Mouse (Mus musculus) Patski (cell line): ENCODE measurements around the gene Ryk. TPM values are rescaled to one million over a fixed set of nuclear protein-coding genes. Genes with fewer than 3 reads are reported as not detected.

Experiments used
- ATAC-seq: fragments of 100-300 bp; one replicate; pipeline ENCODE4 v1.8.0; 2021
- CTCF ChIA-PET: fragments of 350-600 bp; sonication (Branson Sonifier 250); formaldehyde crosslinking; loops from one replicate; lab custom pipeline; 2022; ENCODE audit warnings: inconsistent platforms; lab: Charles Lee
- POLR2A ChIA-PET: fragments of 350-600 bp; sonication (Branson Sonifier 250); formaldehyde crosslinking; loops from one replicate; lab custom pipeline; 2022; ENCODE audit warnings: antibody characterized with exemption, inconsistent platforms; lab: Charles Lee
- DNase-seq: peaks from one replicate; pipeline ENCODE4 v3.0.0-alpha.2; 2011; ENCODE audit warnings: low read depth, low spot score
- H3K27me3 ChIP-seq: fragments of 371-371 bp; one replicate; pipeline ENCODE4 v1.5.1; 2021
- CTCF ChIP-seq: fragments of 100-300 bp; IDR thresholded peaks from one replicate; pipeline ENCODE4 v1.5.1; 2021
- in situ Hi-C: fragments of 300-500 bp; cut with MboI; formaldehyde crosslinking; loops from 3 replicates; pipeline ENCODE4 v1.11.1; 2018; ENCODE audit warnings: low pct_unique_long_range_greater_than_20kb, mixed read lengths
- polyA plus RNA-seq: library from polyadenylated mRNA; unstranded; gene quantifications from one replicate; pipeline ENCODE4 v1.2.3, GENCODE M21; 2021

The Ryk gene
- polyA plus RNA-seq, 1 experiment from 2014 or later, result 141 TPM

- no peak for TF ChIP-seq CTCF
- in situ Hi-C loops, result no loop called here
- POLR2A ChIA-PET, result no interaction called here
- ATAC-seq (peak; percentile 62), DNase-seq (no peak)
- no peaks in the 10 kb centered on the region for H3K27me3 ChIP-seq
- CTCF ChIA-PET, result interaction anchor here (1.0 kb wide), 1 partner anchor 22 kb away, joined by 3 read pairs; no protein-coding TSS in a partner anchor
Measured at GRCm38 (mm10) chr9:102929776-102930175, 95.1 kb downstream of the Ryk start.

GRCm38 (mm10) chr9:102933925-102934721 is 99.4 kb downstream of the Ryk start:
- DNase-seq (no peak), ATAC-seq (no peak)
- no peaks in the 10 kb centered on the region for H3K27me3 ChIP-seq
- in situ Hi-C loops, result no loop called here
- CTCF ChIA-PET, result no interaction called here
- POLR2A ChIA-PET, result interaction anchor here (0.6 kb wide), 1 partner anchor 89 kb away, joined by 5 read pairs; no protein-coding TSS in a partner anchor
- TF ChIP-seq CTCF, result no peak

GRCm38 (mm10) chr9:102942221-102942620 is 107.5 kb downstream of the Ryk start:
- no peaks in the 10 kb centered on the region for H3K27me3 ChIP-seq
- TF ChIP-seq CTCF, result no peak
- ChIA-PET POLR2A (no interaction called here), CTCF (no interaction called here)
- DNase-seq (no peak), ATAC-seq (no peak)
- in situ Hi-C loops, result no loop called here

GRCm38 (mm10) chr9:102944891-102945290 is 110.2 kb downstream of the Ryk start:
- ChIA-PET CTCF (no interaction called here), POLR2A (interaction anchor here (0.6 kb wide), 1 partner anchor 168 kb away, joined by 3 read pairs; no protein-coding TSS in a partner anchor)
- DNase-seq (no peak), ATAC-seq (no peak)
- in situ Hi-C loops, result no loop called here
- TF ChIP-seq CTCF, result no peak
- H3K27me3 ChIP-seq, result no peaks in the 10 kb centered on the region

GRCm38 (mm10) chr9:102946469-102947015 is 111.8 kb downstream of the Ryk start:
- H3K27me3 ChIP-seq, result no peaks in the 10 kb centered on the region
- DNase-seq (peak; percentile 68), ATAC-seq (no peak)
- CTCF ChIA-PET, result interaction anchor here (0.6 kb wide), 1 partner anchor 22 kb away, joined by 3 read pairs; no protein-coding TSS in a partner anchor
- in situ Hi-C loops, result no loop called here
- POLR2A ChIA-PET, result no interaction called here
- no peak for TF ChIP-seq CTCF

- in situ Hi-C loops, result no loop called here
- ChIA-PET POLR2A (interaction anchor here (0.6 kb wide), 1 partner anchor 13 kb away, joined by 9 read pairs; no protein-coding TSS in a partner anchor), CTCF (no interaction called here)
- TF ChIP-seq CTCF, result no peak
- ATAC-seq (no peak), DNase-seq (no peak)
- H3K27me3 ChIP-seq, result no peaks in the 10 kb centered on the region
Measured at GRCm38 (mm10) chr9:102948706-102949105, 114.0 kb downstream of the Ryk start.

GRCm38 (mm10) chr9:102951091-102951994 is 116.6 kb downstream of the Ryk start:
- peak; percentile 94 for ATAC-seq
- POLR2A ChIA-PET, result interaction anchor here (0.8 to 1.1 kb wide), 2 partner anchors 11 to 72 kb away, joined by 3 read pairs; no protein-coding TSS in a partner anchor

GRCm38 (mm10) chr9:102955866-102956265 is 121.1 kb downstream of the Ryk start:
- no peak for TF ChIP-seq CTCF

More at GRCm38 (mm10) chr9:102951091-102951994, 116.6 kb downstream of the Ryk start:
- in situ Hi-C loops, result no loop called here
- no peaks in the 10 kb centered on the region for H3K27me3 ChIP-seq
- CTCF ChIA-PET, result interaction anchor here (1.4 kb wide), 2 partner anchors 21 to 22 kb away, joined by 3 read pairs; no protein-coding TSS in a partner anchor
- TF ChIP-seq CTCF, result peak; percentile 6
- peak; percentile 91 for DNase-seq

More at GRCm38 (mm10) chr9:102955866-102956265, 121.1 kb downstream of the Ryk start:
- CTCF ChIA-PET, result interaction anchor here (1.1 kb wide), 1 partner anchor 13 kb away, joined by 3 read pairs; no protein-coding TSS in a partner anchor
- no peaks in the 10 kb centered on the region for H3K27me3 ChIP-seq
- in situ Hi-C loops, result no loop called here
- ATAC-seq, result no peak
- DNase-seq, result no peak
- POLR2A ChIA-PET, result no interaction called here

Other genes with a start within 250 kb of the Ryk start
- 113 TPM for gene Anapc13, start 208.6 kb upstream of the Ryk start, polyA plus RNA-seq
- gene Cep63, start 208.4 kb upstream of the Ryk start, polyA plus RNA-seq, result 33.9 TPM
- 306 TPM for gene Amotl2, start 118.2 kb upstream of the Ryk start, polyA plus RNA-seq
- 14.9 TPM for gene Slco2a1, start 153.8 kb downstream of the Ryk start, polyA plus RNA-seq